Mouse (Mus musculus) layer of hippocampus, postnatal 14 days (tissue): ENCODE data around the gene Zfp108. TPM values are rescaled to one million over a fixed set of nuclear protein-coding genes. Genes with fewer than 3 reads are reported as not detected.

ENCODE experiments used
- total RNA-seq, 2 experiments: library from RNA; stranded (reverse); gene quantifications; 2 replicates each; pipeline ENCODE4 v1.2.3; 2021

Zfp108 gene
- total RNA-seq, 2 experiments from 2014 or later = 6.5 to 6.9 TPM

Other genes with a start within 250 kb of the Zfp108 start
- not detected for gene Vmn1r183, start 201.5 kb upstream of the Zfp108 start, total RNA-seq
- gene Zfp180, start 172.9 kb upstream of the Zfp108 start, total RNA-seq = 10 to 100 TPM; 28.8 to 30.7 TPM
- gene Zfp112, start 142.5 kb upstream of the Zfp108 start, total RNA-seq = 1 to 10 TPM; 8.4 to 8.6 TPM
- gene Zfp235, start 120.6 kb upstream of the Zfp108 start, total RNA-seq = 10 to 100 TPM; 19.0 to 19.2 TPM
- gene Zfp114, start 79.7 kb upstream of the Zfp108 start, total RNA-seq = 1 to 10 TPM; 4.0 to 4.3 TPM
- 10 to 100 TPM in 1 of 2 experiments, 1 to 10 TPM in 1; 9.4 to 10.3 TPM for gene Zfp111, start 43.4 kb upstream of the Zfp108 start, total RNA-seq
- 1 to 10 TPM; 6.3 to 7.4 TPM for gene Zfp109, start 17.2 kb upstream of the Zfp108 start, total RNA-seq
- gene Zfp93, start 15.6 kb downstream of the Zfp108 start, total RNA-seq = 10 to 100 TPM in 1 of 2 experiments, 1 to 10 TPM in 1; 9.7 to 12.5 TPM
- 10 to 100 TPM; 20.5 to 21.1 TPM for gene Zfp61, start 46.4 kb downstream of the Zfp108 start, total RNA-seq
- 10 to 100 TPM; 13.3 to 13.9 TPM for gene Zfp94, start 61.9 kb downstream of the Zfp108 start, total RNA-seq
- not detected for gene Tescl, start 79.1 kb downstream of the Zfp108 start, total RNA-seq
- gene Lypd5, start 94.4 kb downstream of the Zfp108 start, total RNA-seq = not detected
- gene Kcnn4, start 115.5 kb downstream of the Zfp108 start, total RNA-seq = under 1 TPM; 0.41 to 0.81 TPM
- gene Smg9, start 144.8 kb downstream of the Zfp108 start, total RNA-seq = 10 to 100 TPM; 29.1 to 33.8 TPM
- gene Irgc1, start 197.5 kb downstream of the Zfp108 start, total RNA-seq = not detected
- 1 to 10 TPM in 1 of 2 experiments, under 1 TPM in 1; 0.76 to 1.0 TPM for gene Plaur, start 207.7 kb downstream of the Zfp108 start, total RNA-seq
- gene Cadm4, start 227.2 kb downstream of the Zfp108 start, total RNA-seq = 100 to 1,000 TPM; 220 to 227 TPM